Mouse (Mus musculus) adrenal gland, postnatal 36 days (tissue): Measurements from ENCODE around the gene Ccser2. TPM values are rescaled to one million over a fixed set of nuclear protein-coding genes. Genes with fewer than 3 reads are reported as not detected.
A peak's percentile ranks its signal among the peaks of the same experiment; 100 is the strongest.
"Not testable (repeated sequence)": the region's sequence is repeated elsewhere in the genome, so short reads cannot be mapped to it uniquely, and the experiment has no call there.

Experiments
- DNase-seq, 2 experiments: peaks; one replicate each; pipeline ENCODE4 v3.0.0; 2021; ENCODE audit warnings: mixed read lengths in 1 of 2
- long read RNA-seq, 2 experiments: library from polyadenylated mRNA; stranded (forward); transcript quantifications; one replicate each; pipeline ENCODE4 v2.0.0; 2021; ENCODE audit warnings: borderline sequencing depth in 2 of 2
- total RNA-seq, 2 experiments: library from RNA; stranded (reverse); gene quantifications; 2 replicates each; pipeline ENCODE4 v1.2.3; 2021

The Ccser2 gene
- 10 to 100 TPM; 32.2 to 40.0 TPM for total RNA-seq
- long read RNA-seq, experiment 1, partial matches to known transcripts, result 34 of 38 reads
- long read RNA-seq, experiment 1, other reads (novel, unspliced or antisense), result 4 of 38 reads
- long read RNA-seq, experiment 2, full-length matches to known transcripts, result 1 of 3 reads
- long read RNA-seq, experiment 2, partial matches to known transcripts, result 1 of 3 reads
- long read RNA-seq, experiment 2, other reads (novel, unspliced or antisense), result 1 of 3 reads

GRCm38 (mm10) chr14:36968628-36969147, at the start of gene Ccser2:
TSS of gene Ccser2 (minus strand) at chr14:36968777.
- peak; percentile 100 for DNase-seq

GRCm38 (mm10) chr14:37015894-37016293, 47.3 kb upstream of the Ccser2 start:
- DNase-seq, result peak; percentile 3 to 54

GRCm38 (mm10) chr14:37013644-37014043, 45.1 kb upstream of the Ccser2 start:
- DNase-seq, result no peak

GRCm38 (mm10) chr14:37009686-37010085, 41.1 kb upstream of the Ccser2 start:
- DNase-seq, result peak; percentile 34 to 44

- DNase-seq, result no peak
These were observed 37.9 kb upstream of the Ccser2 start for GRCm38 (mm10) chr14:37006489-37006888.

- DNase-seq, result no peak
These were observed 37.3 kb upstream of the Ccser2 start for GRCm38 (mm10) chr14:37005865-37006264.

GRCm38 (mm10) chr14:37003431-37004095, 35.0 kb upstream of the Ccser2 start:
- DNase-seq, result no peak

GRCm38 (mm10) chr14:37002852-37003251, 34.3 kb upstream of the Ccser2 start:
- DNase-seq, result no peak

- not testable (repeated sequence) for DNase-seq
These were observed 32.2 kb upstream of the Ccser2 start for GRCm38 (mm10) chr14:37000780-37001179.

GRCm38 (mm10) chr14:36989784-36990183, 21.2 kb upstream of the Ccser2 start:
- DNase-seq, result no peak

- peak; percentile 4 to 11 for DNase-seq
These were observed 17.1 kb upstream of the Ccser2 start for GRCm38 (mm10) chr14:36985693-36986092.

- no peak for DNase-seq
These were observed 6.4 kb upstream of the Ccser2 start for GRCm38 (mm10) chr14:36975019-36975418.

- no peak for DNase-seq
These were observed 2.6 kb upstream of the Ccser2 start for GRCm38 (mm10) chr14:36971211-36971610.

GRCm38 (mm10) chr14:36969861-36970420, 1.4 kb upstream of the Ccser2 start:
- DNase-seq, result no peak

- peak; percentile 46 to 72 for DNase-seq
These were observed 425 bp downstream of the Ccser2 start for GRCm38 (mm10) chr14:36968076-36968627.

- no peak for DNase-seq
These were observed 3.2 kb downstream of the Ccser2 start for GRCm38 (mm10) chr14:36965421-36965820.

- peak in 1 of 2 experiments; percentile 24 for DNase-seq
These were observed 6.1 kb downstream of the Ccser2 start for GRCm38 (mm10) chr14:36962477-36962876.

GRCm38 (mm10) chr14:36957719-36958118, 10.9 kb downstream of the Ccser2 start:
- no peak for DNase-seq

GRCm38 (mm10) chr14:36957261-36957660, 11.3 kb downstream of the Ccser2 start:
- peak in 1 of 2 experiments; percentile 3 for DNase-seq

GRCm38 (mm10) chr14:36956717-36957116, 11.9 kb downstream of the Ccser2 start:
- no peak for DNase-seq

- no peak for DNase-seq
These were observed 15.7 kb downstream of the Ccser2 start for GRCm38 (mm10) chr14:36952687-36953426.

GRCm38 (mm10) chr14:36952142-36952541, 16.4 kb downstream of the Ccser2 start:
- DNase-seq, result peak in 1 of 2 experiments; percentile 39
